Mouse (Mus musculus): Measurements from ENCODE around the gene F12.

Gene F12

DNA sequence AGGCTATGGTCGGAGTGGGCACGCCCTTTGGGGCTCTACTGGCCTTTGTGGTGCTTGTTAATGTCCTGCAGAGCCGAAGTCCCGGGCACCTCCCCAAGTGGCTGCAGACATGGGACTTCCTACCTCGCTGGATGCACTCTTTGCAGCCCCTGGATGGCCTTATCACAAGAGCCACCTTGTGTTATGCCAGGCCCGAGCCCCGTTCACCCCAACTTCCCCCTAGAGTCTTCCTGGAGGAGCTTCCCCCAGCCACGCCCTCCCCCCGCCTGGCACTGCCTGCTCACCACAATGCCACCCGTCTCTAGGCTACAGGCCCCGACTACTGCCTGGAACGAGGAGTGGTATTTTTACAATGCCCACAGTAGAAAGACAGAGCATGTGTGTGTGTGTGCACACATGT lies 13.3 kb downstream of the F12 start:
- no peak for DNase-seq

- no peak for DNase-seq
Measured at GRCm38 (mm10) chr13:55412643-55413307, 13.8 kb downstream of the F12 start.

GRCm38 (mm10) chr13:55411826-55412225 lies 14.8 kb downstream of the F12 start:
- no peak for DNase-seq

GRCm38 (mm10) chr13:55408546-55409120 lies 18.0 kb downstream of the F12 start:
- DNase-seq, result no peak

- no peak for DNase-seq
Measured at GRCm38 (mm10) chr13:55407341-55407740, 19.3 kb downstream of the F12 start.

GRCm38 (mm10) chr13:55405783-55406390 lies 20.7 kb downstream of the F12 start:
- DNase-seq, result no peak

DNA sequence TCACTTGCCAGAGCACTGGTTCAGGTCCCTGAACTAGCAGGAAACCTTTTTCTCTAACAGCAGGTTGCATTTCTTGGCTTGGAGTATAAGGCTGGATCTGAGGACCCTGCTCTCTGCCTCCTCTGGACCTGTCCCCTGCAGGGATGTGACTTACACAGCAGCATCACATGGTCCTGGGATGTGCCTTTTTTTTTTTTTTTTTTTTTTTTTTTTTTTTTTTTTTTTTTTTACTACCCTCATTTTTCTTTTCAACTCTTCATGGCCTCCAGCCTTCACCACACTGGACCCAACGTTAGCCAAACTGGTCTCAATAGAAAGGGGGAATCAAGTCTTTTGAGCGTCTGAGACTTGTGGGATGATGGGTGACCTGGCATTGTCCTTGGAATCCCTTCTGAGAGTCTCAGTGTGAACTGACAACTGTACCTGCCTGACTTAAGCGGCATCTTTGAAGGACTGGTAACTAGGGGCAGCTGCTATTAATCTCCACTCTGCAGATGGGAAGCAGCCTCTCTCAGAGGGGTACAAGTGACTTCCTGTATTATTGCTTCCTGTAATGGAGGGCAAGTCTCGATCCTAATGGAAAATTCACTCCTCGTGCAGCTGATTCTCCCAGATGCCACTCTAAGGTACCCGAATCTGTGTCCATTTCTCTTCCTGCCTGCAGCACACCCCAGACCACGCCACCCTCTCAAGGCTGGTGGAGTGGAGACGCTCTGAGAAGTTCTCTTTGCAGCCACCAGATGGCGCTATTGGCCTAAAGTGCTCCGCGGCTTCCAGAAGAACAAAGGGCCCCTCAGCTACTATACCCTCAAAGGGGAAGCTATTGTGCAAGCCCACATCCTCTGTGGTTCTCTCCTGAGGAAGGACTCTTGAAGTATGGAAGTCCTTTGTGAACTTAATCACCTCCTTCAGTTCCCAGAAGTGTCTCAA lies 21.5 kb downstream of the F12 start:
- DNase-seq, result peak; percentile 88

GRCm38 (mm10) chr13:55403935-55404852 lies 22.4 kb downstream of the F12 start:
- no peak for DNase-seq

DNA sequence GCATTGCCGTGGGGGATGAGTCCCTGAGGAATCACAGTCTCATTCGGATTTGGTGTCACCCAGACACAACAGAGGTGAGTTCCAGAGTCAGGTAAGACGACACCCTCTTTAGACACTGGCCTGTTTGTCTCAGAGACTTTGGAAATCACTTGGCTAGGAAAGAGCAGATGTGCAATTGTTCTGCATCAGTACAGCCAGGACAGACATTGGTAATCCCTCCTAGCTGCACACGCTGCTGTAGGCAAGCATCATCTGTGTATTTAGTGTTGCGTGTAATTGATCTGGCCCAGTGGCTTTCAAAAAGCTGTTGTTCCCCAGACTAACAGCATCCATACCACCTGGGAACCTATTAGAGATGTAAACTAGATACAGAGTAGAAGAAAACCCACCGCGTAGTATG lies 23.3 kb downstream of the F12 start:
- DNase-seq, result no peak

DNA sequence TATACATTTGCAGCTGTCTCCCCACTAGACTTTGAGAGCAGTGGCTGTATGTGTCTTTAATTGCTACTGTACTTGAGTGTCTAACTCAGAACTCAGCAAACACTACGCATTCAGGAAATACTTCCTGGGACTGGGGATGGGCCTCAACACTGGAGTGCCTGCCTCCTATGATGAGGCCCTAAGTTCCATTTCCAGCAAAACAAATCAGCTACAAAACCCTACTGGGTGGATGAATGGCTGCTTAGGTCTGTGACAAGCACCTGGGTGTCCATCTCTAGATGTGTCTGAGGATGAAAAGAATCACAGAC lies 26.6 kb downstream of the F12 start:
- DNase-seq, result no peak

GRCm38 (mm10) chr13:55399300-55400038 lies 27.1 kb downstream of the F12 start:
- DNase-seq, result peak; percentile 62

GRCm38 (mm10) chr13:55398088-55398487 lies 28.5 kb downstream of the F12 start, which contains the start of gene Slc34a1:
TSS of gene Slc34a1 (plus strand) at chr13:55398187.
- no peak for DNase-seq

- DNase-seq, result no peak
Measured at GRCm38 (mm10) chr13:55392933-55393332, 33.7 kb downstream of the F12 start.

DNA sequence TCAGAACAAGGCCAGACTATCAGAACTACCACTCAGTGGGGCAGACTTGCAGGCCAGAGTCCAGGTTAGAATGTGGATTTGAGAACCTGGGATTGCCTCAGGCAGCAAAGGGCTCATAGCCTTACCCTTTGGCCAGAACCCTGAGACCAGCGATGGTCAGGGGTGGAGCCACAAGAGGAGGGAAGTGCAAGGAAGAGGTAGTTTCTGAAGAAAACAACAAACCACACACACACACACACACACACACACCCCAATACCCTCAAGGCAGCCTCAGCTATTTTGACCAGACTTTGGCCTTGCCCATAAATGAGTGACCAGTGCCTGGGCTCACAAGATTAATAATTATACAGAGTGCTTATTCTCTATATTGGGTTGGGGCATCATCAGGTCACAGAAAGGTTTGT lies 35.0 kb downstream of the F12 start:
- peak; percentile 78 for DNase-seq

DNA sequence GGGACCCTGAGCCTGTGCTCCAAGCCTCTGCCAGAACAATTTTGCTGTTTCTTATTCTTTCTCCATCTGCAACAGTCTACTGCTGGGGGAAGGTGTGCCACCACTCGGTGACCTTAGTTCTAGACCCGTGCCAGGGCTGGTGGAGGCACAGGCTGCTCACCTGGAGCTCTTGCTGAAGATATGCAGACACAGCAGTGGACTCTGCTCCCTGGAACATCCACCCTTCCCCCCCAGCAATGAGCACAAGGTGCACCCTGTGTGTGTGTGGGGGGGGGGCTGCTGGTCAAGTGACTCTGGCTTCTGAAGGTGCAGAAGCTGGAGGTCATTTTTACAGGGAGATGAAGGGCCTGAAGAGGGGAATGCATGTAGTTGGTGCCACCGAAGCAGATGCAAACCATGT lies 35.9 kb downstream of the F12 start:
- DNase-seq, result peak; percentile 80

- no peak for DNase-seq
Measured at GRCm38 (mm10) chr13:55381790-55382189, 44.8 kb downstream of the F12 start.

GRCm38 (mm10) chr13:55378907-55379580 lies 47.5 kb downstream of the F12 start:
- DNase-seq, result peak; percentile 48

DNA sequence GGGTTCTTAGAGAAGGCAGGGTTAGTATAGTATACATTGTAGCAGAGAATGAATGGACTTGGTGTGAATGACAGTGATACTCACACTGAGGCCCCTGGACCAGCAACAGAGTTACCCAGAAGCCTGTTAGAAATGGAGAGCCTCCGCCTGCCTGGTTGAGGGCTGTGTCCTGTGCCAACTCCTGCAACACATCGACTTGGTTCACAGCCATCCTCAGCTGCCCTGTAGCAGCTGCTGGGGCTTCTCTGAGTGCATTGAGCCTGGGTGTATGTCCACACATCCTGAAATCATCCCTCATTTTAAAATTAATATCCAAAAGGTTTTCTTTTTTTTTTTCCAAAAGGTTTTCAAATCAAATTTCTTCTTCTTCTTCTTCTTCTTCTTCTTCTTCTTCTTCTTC lies 50.7 kb downstream of the F12 start:
- DNase-seq, result no peak

DNA sequence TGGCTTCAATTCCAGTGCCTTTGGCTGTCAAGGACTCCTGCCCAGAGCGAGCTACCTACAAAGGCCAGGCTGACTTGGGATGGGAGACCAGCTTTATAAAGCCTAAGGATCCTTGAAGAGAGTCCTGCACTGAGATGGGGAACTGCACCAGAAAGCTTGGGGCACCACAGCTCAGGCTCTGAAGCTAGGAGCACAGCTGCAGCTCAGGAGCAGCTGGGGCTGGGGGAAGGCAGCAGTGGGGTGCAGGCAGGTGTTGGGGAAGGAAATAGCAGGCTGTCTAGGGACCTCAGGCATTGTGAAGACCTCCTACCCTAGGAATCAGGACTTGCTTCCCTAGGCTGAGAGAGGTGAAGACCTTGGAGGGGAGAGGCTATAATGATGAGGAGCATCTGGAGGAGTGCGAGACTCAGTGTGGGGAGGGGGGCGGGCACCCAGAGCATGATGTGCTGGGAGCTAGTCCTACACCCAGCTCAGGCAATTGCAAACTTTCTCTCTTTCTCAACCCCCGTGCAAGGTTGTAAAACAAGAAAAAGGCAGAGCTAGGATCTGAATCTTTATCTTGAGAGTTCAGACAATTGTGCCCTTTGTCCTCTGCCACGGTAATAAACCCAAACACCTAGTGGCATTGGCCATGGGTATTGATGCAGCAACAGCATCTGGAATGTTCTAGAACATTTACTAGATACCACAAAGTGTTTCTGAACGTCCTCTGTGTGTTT lies 52.2 kb downstream of the F12 start:
- no peak for DNase-seq

DNA sequence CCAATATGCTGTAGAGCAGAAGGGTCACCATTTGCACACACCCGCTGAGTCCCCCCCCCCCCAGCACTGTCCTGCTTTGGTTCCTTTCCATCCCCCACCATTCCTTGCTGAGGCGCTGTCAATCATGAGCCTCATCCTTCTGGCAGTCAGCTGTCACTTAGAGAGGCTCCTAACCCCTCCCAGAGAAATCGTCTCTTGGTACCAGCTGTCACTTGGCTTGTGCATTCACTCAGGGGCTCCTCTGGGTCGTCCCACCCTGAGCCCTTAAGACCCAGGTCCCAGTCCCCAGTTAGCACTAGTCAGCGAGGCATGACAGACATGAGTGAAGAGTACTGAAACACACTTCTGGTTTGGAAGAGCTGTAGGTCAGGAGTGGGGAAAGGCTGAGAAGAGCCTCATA lies 54.9 kb downstream of the F12 start:
- DNase-seq, result no peak

All from kidney, postnatal 10 days (tissue).